Mouse (Mus musculus): Measurements from ENCODE around the gene Hoxb1.

Gene Hoxb1

GRCm38 (mm10) chr11:96404016-96404604 is 38.6 kb downstream of the Hoxb1 start:
- DNase-seq (ENCODE audit: low spot score), result no peak

DNA sequence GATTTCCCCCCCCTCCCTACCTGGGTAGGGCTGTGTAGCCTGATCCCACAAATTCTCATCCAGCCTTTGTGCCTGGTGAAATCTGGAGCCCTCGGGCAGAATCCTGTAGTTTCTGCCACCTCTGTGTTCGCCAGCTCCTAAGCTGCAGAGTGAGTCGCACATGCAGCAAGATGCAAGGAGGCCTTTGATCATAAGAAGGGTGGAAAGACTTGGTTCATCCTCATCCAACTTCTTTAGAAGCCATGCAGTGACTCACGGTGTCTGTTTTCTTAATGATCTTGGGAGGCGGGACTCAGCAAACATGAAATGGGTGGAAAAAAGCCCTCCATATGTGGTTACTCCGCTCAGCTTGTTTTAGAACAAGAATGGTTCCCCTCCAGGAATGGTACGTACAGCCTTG is 39.3 kb downstream of the Hoxb1 start:
- no peak for DNase-seq (ENCODE audit: low spot score)

GRCm38 (mm10) chr11:96405541-96405940 is 40.0 kb downstream of the Hoxb1 start:
- no peak for DNase-seq (ENCODE audit: low spot score)

DNA sequence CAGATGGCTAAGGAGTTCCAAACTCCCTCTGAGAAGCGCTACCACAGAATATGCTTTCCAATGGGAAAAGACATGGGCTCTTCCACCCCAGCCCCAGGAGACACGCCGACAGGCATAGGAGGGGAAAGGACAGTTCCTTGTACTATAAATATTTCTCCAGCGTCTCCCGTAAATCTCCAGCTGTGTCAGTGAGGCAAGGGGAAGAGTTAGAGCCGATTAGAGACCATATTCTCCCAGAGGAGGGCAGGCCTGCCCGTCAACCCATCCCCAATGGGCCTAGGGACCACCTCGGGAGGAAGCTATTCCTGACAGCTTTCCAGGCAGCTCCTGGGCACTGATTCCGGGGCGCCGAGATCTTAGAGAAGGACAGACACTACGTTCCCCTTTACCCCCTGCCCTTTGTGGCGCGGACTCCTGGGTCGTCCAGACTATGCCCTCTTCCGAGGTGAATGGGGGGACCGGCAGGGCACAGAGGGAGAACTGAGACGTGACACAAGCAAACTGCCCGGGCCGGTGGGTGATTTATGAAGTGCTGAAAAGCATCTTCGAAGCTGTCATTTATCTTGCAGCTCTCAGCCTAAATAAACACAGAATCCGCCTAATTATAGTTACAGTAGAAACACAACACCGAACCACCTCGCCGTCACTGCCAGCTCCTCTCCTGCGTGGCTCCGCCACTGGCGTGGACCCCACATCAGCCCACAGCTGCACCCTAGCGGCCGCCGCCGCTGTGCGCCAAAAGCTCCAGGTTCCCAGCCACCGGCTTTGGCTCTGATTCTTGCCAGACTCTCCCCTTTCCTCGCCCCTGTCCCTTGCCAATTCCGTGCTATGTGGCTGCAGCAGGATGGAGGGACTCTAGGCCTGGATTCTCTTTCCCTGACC is 41.9 kb downstream of the Hoxb1 start:
- DNase-seq (ENCODE audit: low spot score), result no peak

GRCm38 (mm10) chr11:96408234-96409010 is 42.9 kb downstream of the Hoxb1 start:
- no peak for DNase-seq (ENCODE audit: low spot score)

- DNase-seq (ENCODE audit: low spot score), result no peak
These were observed 45.5 kb downstream of the Hoxb1 start for GRCm38 (mm10) chr11:96411019-96411418.

DNA sequence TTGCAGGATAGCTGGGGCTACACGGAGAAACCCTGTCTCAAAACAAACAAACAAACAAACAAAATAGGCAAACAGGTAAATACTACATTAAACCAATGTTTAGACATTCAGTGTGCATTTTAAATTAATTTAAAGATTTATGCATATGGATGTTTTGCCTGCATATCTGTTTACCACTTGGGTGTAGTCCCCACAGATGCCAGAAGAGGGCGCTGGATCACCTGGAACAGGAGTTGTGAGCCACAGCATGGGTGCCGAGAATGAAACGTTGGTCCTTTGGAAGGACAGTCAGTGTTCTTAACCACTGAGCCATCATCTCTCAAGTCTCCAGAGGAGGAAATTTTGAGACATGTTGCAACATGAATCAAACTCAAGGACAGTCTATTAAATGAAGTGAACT is 46.4 kb downstream of the Hoxb1 start:
- no peak for DNase-seq (ENCODE audit: low spot score)

- DNase-seq (ENCODE audit: low spot score), result no peak
These were observed 47.5 kb downstream of the Hoxb1 start for GRCm38 (mm10) chr11:96412941-96413491.

DNA sequence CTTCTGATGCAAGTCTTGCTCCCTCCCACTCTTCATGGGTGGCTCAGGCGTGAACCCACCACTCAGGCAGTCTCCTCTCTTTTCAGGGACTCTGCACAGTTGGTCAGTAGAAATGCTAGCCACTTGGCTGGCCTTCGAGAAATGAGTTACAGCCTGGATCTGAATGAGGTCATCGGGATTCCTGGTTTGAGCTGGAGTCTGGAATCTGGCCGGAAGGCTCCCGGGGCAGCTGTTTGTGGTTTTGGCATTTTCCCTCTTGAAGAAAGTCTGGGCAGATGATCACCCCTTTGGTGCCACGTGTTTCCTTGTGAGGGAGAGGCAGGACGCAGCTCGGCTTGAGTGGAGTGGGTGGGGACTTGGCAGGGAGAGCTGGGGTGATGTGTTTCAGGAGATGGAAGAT is 48.0 kb downstream of the Hoxb1 start:
- DNase-seq (ENCODE audit: low spot score), result no peak

GRCm38 (mm10) chr11:96414002-96414401 is 48.5 kb downstream of the Hoxb1 start:
- DNase-seq (ENCODE audit: low spot score), result no peak

All from left cerebral cortex, adult 11 months (tissue).